Mouse (Mus musculus) thymus, postnatal 0 days (tissue): ENCODE measurements around the gene Mkln1. TPM values are rescaled to one million over a fixed set of nuclear protein-coding genes. Genes with fewer than 3 reads are reported as not detected.

Source experiments
- DNase-seq: peaks from one replicate; pipeline ENCODE4 v3.0.0-alpha.2; 2015; ENCODE audit warnings: low spot score
- polyA plus RNA-seq: library from polyadenylated mRNA; unstranded; fragments of >200 nt; fragmentation: Nextera tagmentation; extraction: Ambion mirVana; gene quantifications from 2 replicates; pipeline ENCODE4 v1.2.1, GENCODE M21; 2015

Mkln1 gene
- polyA plus RNA-seq, 1 experiment from 2014 or later, result 207 TPM

DNA sequence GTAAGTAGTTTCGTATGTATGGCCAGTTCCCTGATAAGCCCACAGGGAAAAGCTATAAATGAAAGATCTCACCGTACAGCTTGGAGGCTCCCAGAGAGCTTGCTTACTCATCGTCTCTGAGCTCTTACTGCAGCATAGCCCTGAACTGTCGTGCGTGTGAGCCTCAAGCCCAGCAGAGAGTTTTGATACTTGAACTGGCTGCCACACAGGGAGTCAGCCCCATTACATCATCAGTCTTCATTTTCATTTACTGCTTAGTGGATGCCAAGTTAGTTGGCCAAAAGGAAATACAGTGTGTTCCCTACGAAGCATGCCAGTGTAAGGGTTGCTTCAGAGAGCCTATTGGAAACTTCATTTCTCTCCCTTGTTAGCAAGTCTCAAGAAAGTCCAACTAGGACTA, 115.2 kb downstream of the Mkln1 start:
- no peak for DNase-seq

DNA sequence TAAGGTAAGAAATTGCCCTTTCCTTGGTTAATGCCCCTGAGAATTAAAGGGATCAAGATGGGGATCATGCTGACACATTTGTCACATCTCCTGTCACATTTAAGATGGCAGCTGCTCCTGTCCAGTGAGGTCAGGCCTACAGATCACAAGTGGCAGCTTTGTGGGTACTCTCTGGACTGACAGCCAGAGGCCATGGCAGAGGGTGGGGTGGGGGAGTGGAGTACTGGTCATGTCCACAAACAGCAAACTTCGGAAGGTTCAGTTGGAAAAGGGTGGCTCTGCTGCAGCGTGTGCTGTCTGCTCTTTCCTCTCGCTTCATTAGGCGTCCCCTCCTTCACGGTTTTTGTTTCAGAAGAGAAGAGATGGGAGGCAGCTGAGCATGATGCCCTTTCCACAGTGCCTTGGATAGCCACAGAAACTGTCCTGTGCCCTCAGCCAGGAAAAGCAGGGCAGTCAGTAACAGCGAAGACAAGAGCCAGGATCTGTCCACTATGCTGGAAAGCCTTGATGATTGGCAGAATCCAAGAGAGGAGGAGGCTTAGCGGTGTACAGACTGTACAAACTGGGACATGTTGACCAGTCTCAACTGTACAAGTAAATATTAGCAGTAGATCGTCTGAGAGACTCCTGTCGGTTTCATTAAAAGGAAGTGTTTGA, 119.3 kb downstream of the Mkln1 start:
- DNase-seq, result no peak

DNA sequence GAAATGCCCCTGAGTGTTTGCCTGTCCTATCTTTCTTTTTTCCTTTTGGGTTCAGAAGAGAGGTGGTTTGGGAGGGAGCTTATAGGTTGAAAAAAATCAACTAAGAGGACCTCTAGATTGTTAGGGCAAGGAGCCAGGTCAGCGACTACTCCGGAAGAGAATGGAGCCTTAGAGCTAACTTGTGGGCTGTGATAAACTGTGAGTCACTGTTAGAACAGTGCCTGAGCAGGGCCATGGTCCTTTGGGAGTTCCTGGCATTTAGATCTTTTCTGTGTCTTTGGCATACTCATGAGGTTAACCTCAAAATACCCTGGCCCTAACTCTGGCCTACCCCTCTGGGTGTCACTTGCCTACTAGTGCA, 119.8 kb downstream of the Mkln1 start:
- DNase-seq, result no peak

DNA sequence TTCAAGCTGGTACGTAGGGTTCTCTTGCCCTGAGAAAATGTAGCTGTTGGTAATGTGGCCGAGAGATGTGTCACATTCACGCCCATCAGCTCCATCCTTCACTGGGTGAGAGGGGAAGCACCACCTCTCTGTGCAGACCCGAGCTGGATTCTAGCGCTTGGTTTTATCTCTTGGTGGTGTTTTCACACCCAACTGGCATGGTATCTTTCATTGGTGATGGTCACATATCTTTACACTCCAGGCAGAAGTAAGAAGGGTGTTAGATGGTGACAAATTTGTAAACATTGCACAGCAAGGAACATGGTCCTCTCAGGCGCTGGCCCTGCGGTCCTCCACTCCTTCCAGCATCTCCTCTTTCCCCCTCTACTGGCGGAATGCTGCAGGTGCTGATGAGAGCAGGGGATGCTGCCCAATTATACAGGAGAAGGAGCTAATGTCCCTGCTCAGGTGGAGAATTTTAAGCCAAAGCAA, 120.5 kb downstream of the Mkln1 start:
- DNase-seq, result no peak

DNA sequence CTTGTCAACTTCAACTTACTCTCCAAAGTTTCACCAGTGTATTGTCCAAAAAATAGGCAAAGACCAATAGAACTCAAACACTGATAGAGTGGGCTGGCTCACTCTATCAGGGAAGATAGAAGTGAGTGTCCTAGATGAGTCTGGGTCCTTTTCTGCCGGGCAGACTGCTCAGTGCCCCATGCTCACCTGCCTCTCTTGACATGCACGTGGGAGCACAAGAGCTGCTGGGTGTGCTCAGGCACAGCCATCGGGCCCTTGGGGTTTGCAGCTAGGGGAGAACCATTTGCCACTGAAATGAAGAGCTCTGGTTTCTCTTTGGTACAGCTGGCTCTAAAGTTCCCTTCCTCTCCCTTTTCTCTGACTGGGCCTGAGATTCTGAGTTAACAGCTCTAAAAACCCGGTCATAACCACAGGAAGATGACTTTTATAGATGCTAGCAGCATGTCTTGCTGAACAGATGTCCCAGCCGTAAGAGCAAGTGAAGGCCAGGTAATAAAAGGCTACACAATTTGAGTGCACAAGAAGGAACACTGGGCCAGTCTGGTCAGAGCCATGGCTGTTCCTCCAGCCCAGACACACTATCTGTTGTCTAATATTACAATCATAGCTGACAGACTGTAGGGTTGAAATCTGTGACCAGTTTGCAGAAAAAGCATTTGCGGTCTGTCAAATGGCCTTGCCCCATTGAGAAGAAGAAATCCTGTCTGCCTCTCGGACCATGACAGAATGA, 122.1 kb downstream of the Mkln1 start:
- no peak for DNase-seq

DNA sequence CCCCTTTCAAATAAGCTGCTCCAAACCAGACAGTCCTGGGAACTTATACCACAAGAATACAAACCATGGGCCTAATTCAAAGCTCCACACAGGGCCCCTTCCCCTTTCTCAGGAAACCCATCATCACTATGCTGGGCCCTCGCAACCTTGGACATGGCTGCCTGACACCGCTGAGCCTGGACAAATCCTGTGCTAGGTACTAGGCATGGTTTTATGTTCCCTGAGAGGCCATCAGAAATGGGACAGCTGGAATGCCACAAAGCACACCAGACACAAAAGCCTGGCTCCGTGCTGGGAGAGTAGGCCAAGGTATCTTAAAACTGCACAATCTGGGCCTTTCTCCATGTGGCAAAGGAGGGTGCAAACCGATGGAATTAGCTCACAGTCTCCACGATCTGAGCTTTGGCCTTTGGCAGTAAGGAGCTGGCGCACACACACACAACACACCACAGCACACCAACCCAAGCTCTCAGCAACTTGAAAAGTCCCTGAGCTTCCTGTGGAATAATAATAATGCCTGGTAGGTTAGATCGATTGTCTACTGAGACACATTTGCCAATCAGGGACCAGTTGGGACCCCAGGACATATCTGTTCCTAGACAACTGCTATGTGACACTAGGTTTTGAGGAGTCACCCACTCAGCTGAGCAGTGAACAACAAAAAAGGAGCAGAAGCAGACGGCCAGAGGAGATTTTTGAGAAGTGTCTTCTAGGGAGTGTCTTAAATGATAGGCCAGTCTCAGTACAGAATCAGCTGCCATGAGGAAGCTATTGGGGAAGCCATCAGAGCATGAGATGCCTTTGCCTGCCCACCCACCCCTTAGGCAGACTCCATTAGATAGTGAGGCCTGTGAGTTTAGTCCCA, 123.2 kb downstream of the Mkln1 start:
- DNase-seq, result no peak

DNA sequence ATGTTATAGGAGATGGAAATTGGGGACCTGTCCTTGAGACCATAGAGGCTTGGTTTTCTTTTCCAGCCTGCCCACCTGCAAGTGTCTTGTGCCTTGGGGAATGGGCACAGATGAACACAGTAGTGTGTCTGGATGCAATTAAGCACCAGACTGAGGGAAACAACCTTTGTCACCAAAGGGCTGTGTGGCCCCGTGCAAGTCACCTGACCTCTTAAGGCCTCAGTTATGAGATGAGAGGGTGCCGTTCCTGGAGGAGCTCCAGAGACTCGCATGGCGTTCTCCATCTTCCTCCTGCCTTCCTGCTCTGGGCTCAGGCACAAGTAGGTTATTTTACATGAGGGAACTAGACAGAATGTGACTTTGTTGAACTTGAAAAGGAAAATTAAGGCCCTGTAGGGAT, 123.9 kb downstream of the Mkln1 start:
- no peak for DNase-seq

DNA sequence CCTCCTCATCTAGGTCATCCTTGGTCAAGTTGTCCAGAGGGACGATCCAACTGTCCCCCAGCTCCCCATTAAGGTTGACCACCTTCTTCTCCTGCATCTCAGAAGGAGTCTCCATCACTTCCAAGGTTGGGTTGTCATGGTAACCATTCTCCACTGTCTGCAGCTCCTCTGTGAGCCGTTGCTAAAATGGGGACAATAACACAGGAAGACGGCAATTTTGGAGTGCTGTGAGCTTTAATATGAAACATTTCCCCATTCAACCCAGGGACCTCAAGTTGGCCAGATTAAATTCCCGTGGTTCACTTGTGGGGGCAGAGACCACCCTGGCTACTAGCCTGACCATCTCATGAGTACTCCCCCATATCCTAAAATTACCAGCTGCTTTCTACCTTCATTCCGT, 124.5 kb downstream of the Mkln1 start:
- DNase-seq, result no peak

DNA sequence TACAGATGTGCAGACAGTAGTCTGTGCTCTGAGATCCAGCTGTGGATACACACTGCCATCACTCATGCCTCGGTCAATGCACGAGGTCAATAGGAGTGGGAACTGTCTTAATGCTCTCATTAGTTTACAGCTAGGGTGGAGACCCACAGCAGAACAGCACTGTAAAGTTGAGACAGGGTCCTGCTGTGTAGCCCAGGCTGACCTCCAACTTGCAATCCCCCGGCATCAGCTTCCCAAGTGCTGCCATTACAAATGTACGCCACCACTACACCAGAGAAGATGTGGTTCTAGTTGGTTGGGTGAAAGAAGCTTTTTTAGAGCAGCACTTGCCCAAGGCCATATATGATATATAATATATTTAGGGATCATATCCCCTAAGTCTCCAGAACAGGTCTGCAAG, 125.1 kb downstream of the Mkln1 start:
- DNase-seq, result no peak

DNA sequence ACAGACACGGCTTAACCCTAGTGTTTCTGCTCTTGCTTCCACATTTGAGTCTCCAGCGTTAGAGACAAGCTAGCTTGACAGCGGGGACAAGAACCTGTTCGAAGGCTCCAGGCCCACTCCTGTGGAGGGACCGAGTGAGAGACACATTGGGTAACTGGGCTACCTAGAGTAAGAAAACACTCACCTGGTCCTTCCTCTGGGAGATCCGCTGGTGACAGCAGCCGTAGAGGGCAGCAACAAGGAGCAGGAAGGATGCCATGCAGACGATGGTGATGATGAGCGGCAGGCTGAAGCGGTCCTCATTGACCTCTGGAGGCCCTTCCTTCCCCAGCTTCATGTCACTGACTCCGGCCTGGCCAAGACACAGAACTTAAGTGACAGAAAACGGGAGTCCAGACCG, 125.6 kb downstream of the Mkln1 start:
- DNase-seq, result no peak

DNA sequence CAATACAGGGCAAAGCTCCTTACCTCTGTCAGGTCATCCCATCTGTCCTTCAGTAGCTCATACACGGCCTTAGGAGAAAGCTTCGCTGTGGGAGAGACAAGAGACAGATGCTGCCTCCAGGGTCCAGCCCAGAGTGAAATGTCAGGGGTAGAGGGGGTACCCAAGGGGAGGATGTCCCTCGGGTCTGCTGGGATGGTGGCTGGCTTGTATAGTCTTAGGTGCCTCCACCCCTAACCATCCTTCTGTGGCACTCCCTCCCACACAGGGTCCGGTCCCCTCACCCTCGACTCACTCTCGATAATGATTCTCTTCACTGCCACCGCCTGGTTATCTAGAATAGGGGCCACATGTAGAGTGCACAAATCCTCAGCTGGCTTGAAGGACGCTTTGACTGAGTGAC, 126.1 kb downstream of the Mkln1 start:
- DNase-seq, result no peak

DNA sequence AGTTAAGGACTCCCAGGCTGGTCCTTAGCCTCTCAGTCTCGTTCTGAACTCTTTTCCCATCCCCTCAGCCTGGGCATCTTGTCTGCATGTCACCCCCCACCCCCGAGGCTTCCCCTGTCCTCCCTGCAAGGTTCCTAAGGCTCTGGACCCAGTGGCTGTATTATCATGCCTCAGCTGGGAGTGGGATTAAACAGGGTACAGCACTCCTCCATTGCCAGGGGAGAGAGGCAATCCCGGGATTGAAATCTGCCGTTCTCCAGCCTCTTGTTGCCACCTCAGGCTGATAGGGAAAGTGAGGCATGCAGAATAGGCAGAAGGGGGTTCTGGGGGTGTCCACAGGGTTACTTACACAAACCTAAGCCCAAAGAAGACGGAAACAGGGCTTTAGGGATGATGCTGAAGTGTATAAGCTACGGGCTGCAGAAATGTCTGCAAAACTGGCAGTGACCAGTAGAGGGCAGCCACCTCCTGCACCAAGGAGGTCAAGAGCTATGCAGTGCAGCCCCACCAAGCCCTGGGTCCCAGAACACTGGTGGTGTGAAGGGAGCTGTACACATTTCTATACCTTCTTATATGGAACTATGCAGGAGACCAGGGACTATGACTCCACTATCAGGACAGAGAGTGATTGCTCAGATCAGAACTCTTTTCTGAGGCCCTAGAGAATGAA, 126.8 kb downstream of the Mkln1 start:
- peak; percentile 70 for DNase-seq

DNA sequence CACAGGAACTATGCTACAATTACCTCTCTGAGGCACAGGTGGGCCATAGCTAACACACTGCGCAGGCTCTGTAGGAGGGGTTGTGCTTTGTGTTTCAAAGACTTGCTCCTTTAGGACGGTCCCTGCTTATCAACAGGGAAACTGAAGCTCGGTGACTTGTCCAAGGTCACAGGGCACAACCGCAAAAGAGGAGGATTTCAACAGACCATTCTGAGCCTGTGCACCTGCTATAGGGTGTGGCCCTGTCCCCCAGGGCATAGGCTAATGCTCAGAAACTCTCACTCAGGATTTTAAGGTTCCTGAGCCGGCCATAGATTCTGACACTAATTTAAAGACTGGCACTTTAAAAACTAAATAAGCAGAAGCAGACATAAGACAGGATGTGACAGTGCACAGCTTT, 128.4 kb downstream of the Mkln1 start:
- DNase-seq, result no peak

DNA sequence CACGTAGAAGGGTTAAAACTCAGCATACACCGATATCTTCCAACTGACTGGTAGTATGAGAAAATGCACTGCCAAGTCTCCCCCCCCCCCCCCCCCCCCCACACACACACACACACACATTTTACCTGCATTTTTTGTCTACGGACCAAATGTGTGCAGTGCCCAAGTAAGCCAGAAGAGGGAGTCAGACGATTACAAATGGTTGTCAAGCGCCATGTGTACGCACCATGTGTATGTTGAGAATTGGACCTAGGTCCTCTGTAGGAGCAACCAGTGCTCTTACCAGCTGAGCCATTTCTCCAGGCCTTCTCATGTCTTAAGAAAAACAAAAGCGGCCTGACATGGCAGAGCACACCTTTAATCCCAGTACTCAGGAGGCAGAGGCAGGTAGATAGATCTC, 129.4 kb downstream of the Mkln1 start:
- peak; percentile 59 for DNase-seq

DNA sequence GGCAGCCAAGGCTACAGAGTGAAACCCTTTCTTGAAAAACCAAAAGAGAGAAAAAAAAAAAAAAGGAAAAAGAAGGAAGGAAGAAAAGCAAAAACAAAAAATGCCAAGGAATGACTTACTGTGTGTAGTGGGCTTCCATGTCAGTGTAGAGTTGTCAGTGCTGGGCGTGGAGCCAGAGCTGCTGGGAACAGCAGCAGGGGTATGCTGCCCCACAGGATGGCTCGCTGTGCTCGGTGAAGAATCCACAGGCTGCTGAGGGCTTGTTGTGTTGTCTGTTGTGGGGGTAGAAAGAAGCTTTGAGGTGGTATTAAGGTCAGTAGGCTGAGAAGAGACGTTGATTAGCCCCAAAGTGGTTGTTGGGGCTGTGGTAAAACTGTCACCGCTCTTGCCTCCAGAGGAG, 129.8 kb downstream of the Mkln1 start:
- no peak for DNase-seq

DNA sequence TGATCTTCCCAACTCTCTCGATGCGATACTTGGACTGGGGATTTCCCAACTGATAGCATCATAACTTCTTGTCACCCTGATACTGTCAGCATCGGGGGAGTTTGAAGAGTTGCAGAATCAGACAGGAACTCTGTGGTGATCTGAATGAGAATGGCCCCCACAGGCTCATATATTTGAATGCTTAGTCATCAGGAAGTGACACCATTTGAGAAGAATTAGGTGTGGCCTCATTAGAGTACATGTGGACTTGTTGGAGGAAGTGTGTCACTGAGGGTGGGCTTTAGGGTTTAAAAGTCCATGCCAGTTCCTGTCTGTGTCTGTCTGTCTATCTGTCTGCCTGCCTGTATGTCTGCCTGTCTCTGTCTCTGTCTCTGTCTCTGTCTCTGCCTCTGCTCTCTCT, 133.3 kb downstream of the Mkln1 start:
- DNase-seq, result no peak

DNA sequence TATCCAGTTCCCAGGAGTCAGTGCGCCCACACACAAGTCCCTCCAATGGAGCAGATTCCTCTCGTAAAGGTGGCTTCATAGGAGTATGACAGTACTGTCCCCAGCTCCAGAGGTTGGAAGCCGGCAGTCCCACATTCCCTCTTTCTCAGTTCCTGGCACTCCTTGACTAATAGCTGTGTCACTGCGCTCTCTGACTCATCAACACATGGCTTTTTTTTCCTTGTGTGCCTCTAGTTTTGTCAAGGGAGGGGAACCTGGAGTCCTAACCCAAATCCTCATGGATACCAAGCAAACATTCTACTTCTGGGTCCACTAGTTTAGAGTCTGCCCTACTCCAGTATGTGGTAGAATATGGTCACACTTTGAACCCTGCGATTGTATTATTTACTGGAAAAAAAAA, 136.2 kb downstream of the Mkln1 start:
- no peak for DNase-seq

DNA sequence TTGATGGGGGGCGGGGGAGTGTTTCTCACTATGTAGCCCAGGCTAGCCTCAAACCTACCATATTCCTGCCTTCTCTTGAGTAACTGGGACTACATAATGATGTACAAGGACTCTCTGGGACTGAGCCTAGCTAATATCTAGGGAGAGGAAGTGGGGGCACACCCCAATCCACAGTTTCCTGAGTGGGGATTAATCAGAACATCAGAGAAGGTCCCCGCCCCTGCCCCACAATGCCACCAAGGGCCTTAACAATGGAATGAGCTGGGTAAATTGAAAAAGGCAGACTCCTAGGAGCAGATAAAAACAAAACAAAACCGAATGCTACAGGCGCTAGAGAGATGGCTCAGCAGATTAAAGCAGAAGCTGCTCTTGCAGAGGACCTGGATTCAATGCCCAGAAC, 138.7 kb downstream of the Mkln1 start:
- no peak for DNase-seq

DNA sequence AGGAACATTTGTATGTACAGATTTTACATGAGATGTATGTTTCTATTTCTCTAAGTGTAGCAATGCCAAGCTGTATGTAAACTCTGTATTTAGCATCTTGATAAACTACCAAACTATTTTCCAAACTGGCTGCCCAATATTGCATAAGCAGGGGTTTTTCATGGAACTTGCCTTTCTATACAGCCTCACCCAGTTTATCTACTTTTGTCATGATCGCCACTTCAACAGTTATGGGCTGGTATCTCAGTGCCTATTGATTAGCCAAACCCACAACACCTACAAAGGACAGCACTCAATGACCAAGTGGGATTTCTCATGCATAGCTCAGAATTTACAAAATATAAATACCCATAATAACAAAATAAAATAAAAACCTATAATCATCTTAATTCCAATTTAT, 139.6 kb downstream of the Mkln1 start:
- no peak for DNase-seq

DNA sequence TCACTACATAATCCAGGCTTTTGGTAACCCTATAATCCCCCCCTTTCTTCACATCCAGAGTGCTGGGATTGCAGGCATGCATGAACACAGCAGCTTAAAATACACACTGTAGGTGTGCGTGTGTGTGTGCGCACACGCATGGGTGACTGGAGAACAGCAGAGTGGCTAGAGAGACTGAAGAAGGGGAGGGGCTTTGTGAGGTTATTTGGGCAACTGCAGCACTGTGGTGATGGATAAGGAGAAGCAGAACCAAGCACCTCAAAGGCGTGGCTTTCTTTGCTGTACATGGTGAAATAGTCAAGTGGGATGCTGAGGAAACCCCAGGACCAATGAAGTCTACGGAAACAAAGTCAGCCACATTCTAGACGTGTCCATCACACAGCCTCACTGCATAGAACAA, 141.5 kb downstream of the Mkln1 start:
- DNase-seq, result no peak

DNA sequence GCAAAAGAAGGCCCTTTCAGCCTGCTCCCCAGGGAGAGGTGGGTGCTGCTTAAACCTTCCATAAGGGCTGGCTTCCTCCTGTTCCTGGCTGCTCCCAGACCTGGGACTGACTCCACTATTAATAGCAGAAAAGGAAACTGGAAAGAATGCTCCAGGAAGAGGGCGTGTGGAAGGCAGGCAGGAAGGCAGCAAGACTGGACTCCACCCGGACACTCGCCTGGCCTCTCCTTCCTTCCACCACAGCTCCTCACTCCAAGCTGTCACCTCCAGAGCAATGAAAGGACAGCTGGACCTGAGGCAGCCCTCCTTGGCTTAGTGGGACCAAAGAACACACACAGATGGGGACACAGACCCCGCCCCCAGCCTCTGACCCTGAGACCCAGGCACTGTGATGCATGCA, 145.8 kb downstream of the Mkln1 start:
- no peak for DNase-seq
